Mouse (Mus musculus) forebrain, embryonic 12.5 days (tissue): ENCODE measurements around the gene Ier2. TPM values are rescaled to one million over a fixed set of nuclear protein-coding genes. Genes with fewer than 3 reads are reported as not detected.
"Not testable (repeated sequence)": the region's sequence is repeated elsewhere in the genome, so short reads cannot be mapped to it uniquely, and the experiment has no call there.

Experiments
- ATAC-seq: fragments of 200-750 bp; cut with Nextera tagmentation; 2 replicates; pipeline ENCODE4 v1.8.0; 2017; ENCODE audit warnings: moderate TSS enrichment; ENCODE audit not compliant: low FRiP score
- H3K27ac ChIP-seq: fragments of 300-500 bp; sonication (generic); 2 replicates; pipeline ENCODE4 v1.5.1; 2016; ENCODE audit warnings: mild to moderate bottlenecking
- H3K27me3 ChIP-seq: fragments of 300-500 bp; sonication (generic); 2 replicates; pipeline ENCODE4 v1.6.1; 2016; ENCODE audit warnings: mild to moderate bottlenecking
- H3K36me3 ChIP-seq: fragments of 300-500 bp; sonication (generic); replicated peaks from 2 replicates; pipeline ENCODE4 v1.6.1; 2016; ENCODE audit warnings: mild to moderate bottlenecking
- H3K4me1 ChIP-seq: fragments of 300-500 bp; sonication (generic); 2 replicates; pipeline ENCODE4 v1.6.1; 2016
- H3K4me2 ChIP-seq: fragments of 300-500 bp; sonication (generic); 2 replicates; pipeline ENCODE4 v1.6.1; 2016; ENCODE audit warnings: mild to moderate bottlenecking, moderate library complexity
- H3K4me3 ChIP-seq: fragments of 300-500 bp; sonication (generic); replicated peaks from 2 replicates; pipeline ENCODE4 v1.5.1; 2016; ENCODE audit warnings: mild to moderate bottlenecking
- H3K9ac ChIP-seq: fragments of 300-500 bp; sonication (generic); 2 replicates; pipeline ENCODE4 v1.6.1; 2016; ENCODE audit warnings: mild to moderate bottlenecking
- H3K9me3 ChIP-seq: fragments of 300-500 bp; sonication (generic); 2 replicates; pipeline ENCODE4 v1.6.1; 2016
- WGBS: fragments of 180-500 bp; shearing (Covaris S2); methylation state at CpG from one replicate; pipeline ENCODE4 v1.1.7; 2016; 5-methylcytosine and 5-hydroxymethylcytosine counted together
- polyA plus RNA-seq: library from polyadenylated mRNA; unstranded; fragments of >200 nt; fragmentation: Nextera tagmentation; extraction: Ambion mirVana; gene quantifications from 2 replicates; pipeline ENCODE4 v1.2.1, GENCODE M21; 2016

The Ier2 gene
- polyA plus RNA-seq, 1 experiment from 2014 or later = 62.2 TPM

DNA sequence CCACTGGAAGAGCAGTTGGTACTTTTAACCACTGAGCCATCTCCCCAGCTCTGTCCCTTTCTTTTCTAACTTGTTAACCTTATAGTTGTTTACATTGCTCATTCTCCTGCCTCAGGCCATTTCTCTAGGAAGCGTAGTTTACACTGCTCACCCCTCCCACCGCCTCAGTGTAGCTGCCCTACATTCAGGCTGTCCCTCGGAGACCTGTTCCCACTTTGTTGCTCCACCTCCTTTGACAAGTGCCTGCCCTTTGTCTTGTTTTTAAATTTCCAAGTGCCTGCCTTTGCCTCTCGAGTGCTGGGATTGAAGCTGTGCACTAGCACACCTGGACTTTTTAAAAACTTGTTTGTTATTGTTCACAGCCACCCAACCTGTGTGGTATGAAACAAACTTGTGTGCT is 30.7 kb upstream of the Ier2 start:
- no peak overlapping the region for H3K27ac ChIP-seq
- H3K4me3 ChIP-seq = no peak overlapping the region
- H3K9ac ChIP-seq = no peak overlapping the region
- H3K27me3 ChIP-seq = no peaks in the 10 kb centered on the region
- no peak overlapping the region for H3K4me2 ChIP-seq
- 76% methylated on average over 4 of the region's 4 CpGs for WGBS
- peaks cover 62% of the 10 kb centered on the region for H3K36me3 ChIP-seq
- no peaks in the 10 kb centered on the region for H3K9me3 ChIP-seq
- no peak for ATAC-seq
- peaks cover 14% of the 10 kb centered on the region for H3K4me1 ChIP-seq

- Histone ChIP-seq H3K9ac (peak overlapping the region; percentile 66), H3K4me2 (peak overlapping the region; percentile 88), H3K36me3 (peaks cover 29% of the 10 kb centered on the region), H3K4me1 (peaks cover 43% of the 10 kb centered on the region), H3K27me3 (no peaks in the 10 kb centered on the region), H3K27ac (no peak overlapping the region), H3K9me3 (no peaks in the 10 kb centered on the region), H3K4me3 (peak overlapping the region; percentile 73)
- peak; percentile 86 for ATAC-seq
- WGBS = 1% methylated on average over 47 of the region's 47 CpGs
These were observed 26.7 kb upstream of the Ier2 start for GRCm38 (mm10) chr8:84689091-84689915.

GRCm38 (mm10) chr8:84687705-84688100 is 25.1 kb upstream of the Ier2 start, which contains the start of gene Nacc1:
Gene Nacc1, minus strand, starts transcription at chr8:84687862.
- peak; percentile 85 for ATAC-seq
- Histone ChIP-seq H3K27me3 (no peaks in the 10 kb centered on the region), H3K4me2 (peak within 1 kb of the TSS; percentile 96), H3K27ac (peak within 1 kb of the TSS; percentile 95), H3K9ac (peak within 1 kb of the TSS; percentile 100), H3K36me3 (peaks cover 23% of the 10 kb centered on the region), H3K9me3 (no peaks in the 10 kb centered on the region), H3K4me1 (peaks cover 43% of the 10 kb centered on the region), H3K4me3 (peak within 1 kb of the TSS; percentile 100)
- WGBS = 0% methylated on average over 26 of the region's 37 CpGs

- ATAC-seq = peak; percentile 47; the same call in 1 of the 2 replicates
- Histone ChIP-seq H3K27ac (peak overlapping the region; percentile 95), H3K4me1 (peaks cover 43% of the 10 kb centered on the region), H3K36me3 (peaks cover 23% of the 10 kb centered on the region), H3K27me3 (no peaks in the 10 kb centered on the region), H3K4me2 (peak overlapping the region; percentile 96), H3K9ac (peak overlapping the region; percentile 100), H3K9me3 (no peaks in the 10 kb centered on the region), H3K4me3 (peak overlapping the region; percentile 100)
- 1% methylated on average over 54 of the region's 62 CpGs for WGBS
These were observed 24.5 kb upstream of the Ier2 start for GRCm38 (mm10) chr8:84687003-84687704.

GRCm38 (mm10) chr8:84686191-84687002 is 23.7 kb upstream of the Ier2 start, which contains the start of gene Trmt1:
Gene Trmt1, plus strand, starts transcription at chr8:84686307.
- H3K4me1 ChIP-seq = peaks cover 43% of the 10 kb centered on the region
- peak within 1 kb of the TSS; percentile 95 for H3K27ac ChIP-seq
- peak within 1 kb of the TSS; percentile 100 for H3K9ac ChIP-seq
- H3K36me3 ChIP-seq = peaks cover 27% of the 10 kb centered on the region
- peak within 1 kb of the TSS; percentile 100 for H3K4me3 ChIP-seq
- H3K4me2 ChIP-seq = peak within 1 kb of the TSS; percentile 96
- no peaks in the 10 kb centered on the region for H3K9me3 ChIP-seq
- 0 out of 2 replicates have a peak, but pooled peaks have one; percentile 24 for ATAC-seq
- 10% methylated on average over 20 of the region's 20 CpGs for WGBS
- no peaks in the 10 kb centered on the region for H3K27me3 ChIP-seq

- Histone ChIP-seq H3K9ac (no peak overlapping the region), H3K4me1 (peaks cover 36% of the 10 kb centered on the region), H3K4me2 (no peak overlapping the region), H3K27me3 (no peaks in the 10 kb centered on the region), H3K4me3 (no peak overlapping the region), H3K9me3 (no peaks in the 10 kb centered on the region), H3K27ac (no peak overlapping the region), H3K36me3 (peaks cover 25% of the 10 kb centered on the region)
- WGBS = 50% methylated on average over 3 of the region's 3 CpGs
- no peak for ATAC-seq
These were observed 21.9 kb upstream of the Ier2 start for GRCm38 (mm10) chr8:84684537-84684936.

DNA sequence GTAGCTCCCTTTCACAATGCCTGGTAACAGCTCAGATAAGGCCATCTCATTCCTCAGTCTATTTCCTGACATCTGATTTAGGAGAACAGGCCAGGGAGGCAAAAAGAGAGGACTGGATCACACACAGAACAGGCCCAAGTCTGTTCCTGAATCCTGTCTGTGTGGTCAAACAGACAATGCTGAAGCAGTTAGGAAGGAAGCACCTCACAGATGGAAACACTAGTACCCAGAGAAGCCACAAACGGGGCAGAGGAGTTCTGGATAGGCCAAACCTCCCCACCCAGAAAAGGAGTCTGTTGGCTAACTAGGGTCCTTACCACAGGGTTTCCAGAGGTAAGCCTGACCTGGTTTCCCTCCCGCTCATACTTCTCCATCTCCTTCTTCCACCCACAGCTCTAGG is 19.6 kb upstream of the Ier2 start:
- Histone ChIP-seq H3K9ac (no peak overlapping the region), H3K4me3 (no peak overlapping the region)
- ATAC-seq = no peak

GRCm38 (mm10) chr8:84681476-84681875 is 18.8 kb upstream of the Ier2 start:
- WGBS = 91% methylated on average over 2 of the region's 2 CpGs
- H3K4me3 ChIP-seq = no peak overlapping the region
- no peak overlapping the region for H3K9ac ChIP-seq
- no peak overlapping the region for H3K27ac ChIP-seq
- H3K9me3 ChIP-seq = no peaks in the 10 kb centered on the region
- peaks cover 22% of the 10 kb centered on the region for H3K4me1 ChIP-seq
- peaks cover 34% of the 10 kb centered on the region for H3K36me3 ChIP-seq
- no peak for ATAC-seq
- no peaks in the 10 kb centered on the region for H3K27me3 ChIP-seq
- no peak overlapping the region for H3K4me2 ChIP-seq

More for the DNA sequence above, 19.6 kb upstream of the Ier2 start:
- peaks cover 26% of the 10 kb centered on the region for H3K4me1 ChIP-seq
- no peaks in the 10 kb centered on the region for H3K27me3 ChIP-seq
- H3K4me2 ChIP-seq = no peak overlapping the region
- no peaks in the 10 kb centered on the region for H3K9me3 ChIP-seq
- no peak overlapping the region for H3K27ac ChIP-seq
- H3K36me3 ChIP-seq = peaks cover 28% of the 10 kb centered on the region
- WGBS = 83% methylated on average over 2 of the region's 2 CpGs

GRCm38 (mm10) chr8:84677305-84677704 is 14.7 kb upstream of the Ier2 start:
- Histone ChIP-seq H3K27me3 (no peaks in the 10 kb centered on the region), H3K27ac (no peak overlapping the region), H3K36me3 (peaks cover 65% of the 10 kb centered on the region), H3K9ac (no peak overlapping the region), H3K4me3 (no peak overlapping the region), H3K4me2 (no peak overlapping the region), H3K9me3 (no peaks in the 10 kb centered on the region), H3K4me1 (0 out of 2 replicates have a peak, but pooled peaks cover 2% of the 10 kb centered on the region)
- 91% methylated on average over 5 of the region's 5 CpGs for WGBS
- no peak for ATAC-seq

GRCm38 (mm10) chr8:84670295-84671006 is 7.8 kb upstream of the Ier2 start:
- peak; percentile 15; the same call in 1 of the 2 replicates for ATAC-seq
- WGBS = 96% methylated on average over 5 of the region's 5 CpGs
- not testable (repeated sequence) for H3K4me3 ChIP-seq, H3K27me3 ChIP-seq, H3K4me2 ChIP-seq, H3K9ac ChIP-seq, H3K9me3 ChIP-seq, H3K27ac ChIP-seq
- peaks cover 12% of the 10 kb centered on the region for H3K4me1 ChIP-seq
- H3K36me3 ChIP-seq = peaks cover 63% of the 10 kb centered on the region

GRCm38 (mm10) chr8:84668731-84669485 is 6.3 kb upstream of the Ier2 start:
- Histone ChIP-seq H3K4me3 (no peak overlapping the region), H3K9me3 (no peaks in the 10 kb centered on the region), H3K4me2 (no peak overlapping the region), H3K27me3 (no peaks in the 10 kb centered on the region), H3K9ac (no peak overlapping the region), H3K4me1 (peaks cover 13% of the 10 kb centered on the region), H3K27ac (no peak overlapping the region), H3K36me3 (peaks cover 48% of the 10 kb centered on the region)
- WGBS = 87% methylated on average over 6 of the region's 6 CpGs
- no peak for ATAC-seq
